Mouse (Mus musculus): ENCODE results near the gene Ctnnbl1.

DNA sequence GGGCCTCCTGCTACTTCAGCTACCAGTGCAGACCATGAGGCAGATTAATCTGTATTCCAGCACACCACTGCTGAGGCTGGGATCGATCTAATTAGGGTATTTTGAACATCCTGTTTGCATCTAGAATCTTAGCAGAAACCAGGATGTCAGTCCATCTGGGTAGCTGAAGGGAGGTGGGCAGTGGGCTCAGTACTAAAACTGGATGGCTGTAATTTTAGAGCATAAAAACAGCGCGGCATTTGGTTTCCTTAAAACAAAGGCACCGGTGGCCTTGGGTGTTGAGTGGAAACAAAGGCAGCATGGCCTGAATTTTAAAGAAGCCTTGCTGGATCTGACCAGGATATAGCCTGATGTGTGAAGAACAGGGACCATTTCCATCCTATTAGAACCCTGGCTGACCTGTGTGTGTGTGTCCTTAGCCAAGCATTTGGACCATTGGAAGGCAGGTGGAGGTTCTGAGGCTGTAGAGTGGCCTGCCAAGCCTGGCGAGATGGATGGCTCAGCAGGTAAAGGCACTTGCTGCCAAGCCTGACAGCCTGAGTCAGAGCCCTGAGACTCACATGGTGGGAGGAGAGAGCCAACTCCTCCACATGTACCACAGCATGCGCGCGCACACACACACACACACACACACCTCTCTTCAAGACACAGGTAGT, 122.0 kb downstream of the Ctnnbl1 start:
- TF ChIP-seq CTCF (IDR thresholded peaks at IDR 0.05; ENCODE audit: extremely low read depth, insufficient read depth, insufficient read length, insufficient replicate concordance) (no peak), POLR2A (IDR thresholded peaks at IDR 0.05; ENCODE audit: low read depth, low read length) (no peak)
